14 mouse cellular contexts compared by ENCODE assay signal in genomic region chr7:112378476-112378875, GRCm38 (mm10). TPM values are rescaled to one million over a fixed set of nuclear protein-coding genes. Genes with fewer than 3 reads are reported as not detected.
DNase-seq lines count a peak whose midpoint lies in the region; ATAC-seq and TF ChIP-seq lines count a peak whose summit lies in the region.
"Had no signal": no experiment of that assay in that cellular context is flagged by ENCODE, and none has a peak within 500 bp of the region (broad histone marks: within the 10 kb centered on the region; RNA-seq: fewer than 3 reads in every experiment).

No protein-coding gene starts in this region.

- H3K36me3 ChIP-seq in myocyte (ENCODE audit: control insufficient read depth, insufficient read depth) = no peaks in the 10 kb centered on the region
- no peaks in the 10 kb centered on the region for H3K36me3 ChIP-seq in forebrain, embryonic 14.5 days (ENCODE audit: control insufficient read depth, insufficient read depth, low read length)
- H3K36me3 ChIP-seq in hindbrain, embryonic 11.5 days (ENCODE audit: control insufficient read depth, insufficient read depth, low read length) = no peaks in the 10 kb centered on the region
- H3K36me3 ChIP-seq: embryonic facial prominence, embryonic 15.5 days; neural tube, embryonic 15.5 days had no signal

- H3K4me3 ChIP-seq in myocyte = no peak overlapping the region
- no peak overlapping the region for H3K4me3 ChIP-seq in forebrain, embryonic 14.5 days (ENCODE audit: low read depth, low read length)
- H3K4me3 ChIP-seq in hindbrain, embryonic 11.5 days (ENCODE audit: low read depth, low read length) = no peak overlapping the region
- H3K4me3 ChIP-seq: embryonic facial prominence, embryonic 15.5 days; neural tube, embryonic 15.5 days had no signal

- H3K9ac ChIP-seq in forebrain, embryonic 14.5 days (ENCODE audit: low read length) = no peak overlapping the region
- no peak overlapping the region for H3K9ac ChIP-seq in hindbrain, embryonic 11.5 days (ENCODE audit: low read depth, low read length)
- H3K9ac ChIP-seq: embryonic facial prominence, embryonic 15.5 days; neural tube, embryonic 15.5 days had no signal

- TF ChIP-seq POLR2A in myocyte (IDR thresholded peaks at IDR 0.05; ENCODE audit: insufficient read length, low read depth) = no peak

- H3K4me1 ChIP-seq in forebrain, embryonic 14.5 days (ENCODE audit: control insufficient read depth, insufficient read depth, low read length) = no peaks in the 10 kb centered on the region
- H3K4me1 ChIP-seq in hindbrain, embryonic 11.5 days (replicated peaks; ENCODE audit: control insufficient read depth, insufficient read depth, low read length) = no peaks in the 10 kb centered on the region
- H3K4me1 ChIP-seq: neural tube, embryonic 15.5 days had no signal

- no peaks in the 10 kb centered on the region for H3K79me2 ChIP-seq in myocyte (ENCODE audit: control insufficient read depth, insufficient read depth)

- H3K27ac ChIP-seq in forebrain, embryonic 14.5 days (ENCODE audit: low read depth, low read length) = no peak overlapping the region
- no peak overlapping the region for H3K27ac ChIP-seq in hindbrain, embryonic 11.5 days (ENCODE audit: low read depth, low read length)
- H3K27ac ChIP-seq: embryonic facial prominence, embryonic 15.5 days; neural tube, embryonic 15.5 days had no signal

- DNase-seq in heart, postnatal 4 days = peak; percentile 46
- DNase-seq in heart, postnatal 36 days = no peak
- DNase-seq in Muller cell, postnatal 12 days (ENCODE audit: inconsistent ontology term) = peak; percentile 67
- peak; percentile 42 to 46 for DNase-seq in frontal cortex, postnatal 14 days (ENCODE audit: low spot score in 2 of 2)
- DNase-seq in gastrocnemius, postnatal 36 days = no peak
- DNase-seq in forebrain, embryonic 14.5 days (ENCODE audit: low spot score) = no peak
- no peak for DNase-seq in hindbrain, embryonic 11.5 days (ENCODE audit: low spot score)
- DNase-seq: cerebellum, adult 8-10 months; midbrain, embryonic 14.5 days had no signal

- ATAC-seq in forebrain, embryonic 14.5 days = no peak
- no peak for ATAC-seq in hindbrain, embryonic 11.5 days (ENCODE audit: low FRiP score)
- ATAC-seq: CD4-positive, CD25-positive, alpha-beta regulatory T cell, adult 4 months; hindbrain, embryonic 16.5 days had no signal

- H3ac ChIP-seq in myocyte (ENCODE audit: control insufficient read depth, insufficient read length) = no peak overlapping the region

- WGBS in forebrain, embryonic 14.5 days = 71% methylated on average over 5 of the region's 5 CpGs
- 86% methylated on average over 5 of the region's 5 CpGs for WGBS in hindbrain, embryonic 11.5 days

- H3K27me3 ChIP-seq in myocyte (ENCODE audit: control insufficient read depth, insufficient read depth, insufficient read length) = no peaks in the 10 kb centered on the region
- no peaks in the 10 kb centered on the region for H3K27me3 ChIP-seq in forebrain, embryonic 14.5 days (replicated peaks; ENCODE audit: control insufficient read depth, insufficient read depth, low read length)
- no peaks in the 10 kb centered on the region for H3K27me3 ChIP-seq in hindbrain, embryonic 11.5 days (ENCODE audit: control insufficient read depth, insufficient read depth, low read length)
- H3K27me3 ChIP-seq: embryonic facial prominence, embryonic 15.5 days; neural tube, embryonic 15.5 days had no signal

- intact Hi-C loops in heart, postnatal 36 days (cut with DNase I) = no loop called here
- intact Hi-C loops in gastrocnemius, postnatal 36 days (cut with DNase I) = loop anchor here (5.0 kb wide), 2 partner anchors 489 to 754 kb away; no protein-coding TSS in a partner anchor

- H3K9me3 ChIP-seq in forebrain, embryonic 14.5 days (replicated peaks; ENCODE audit: control insufficient read depth, low read length) = no peaks in the 10 kb centered on the region
- H3K9me3 ChIP-seq in hindbrain, embryonic 11.5 days (ENCODE audit: control insufficient read depth, low read length) = no peaks in the 10 kb centered on the region
- H3K9me3 ChIP-seq: embryonic facial prominence, embryonic 15.5 days; neural tube, embryonic 15.5 days had no signal

- no peak overlapping the region for H3K4me2 ChIP-seq in myocyte (ENCODE audit: low read depth)
- no peak overlapping the region for H3K4me2 ChIP-seq in forebrain, embryonic 14.5 days (ENCODE audit: low read length)
- no peak overlapping the region for H3K4me2 ChIP-seq in hindbrain, embryonic 11.5 days (replicated peaks; ENCODE audit: low read depth, low read length)
- H3K4me2 ChIP-seq: embryonic facial prominence, embryonic 15.5 days; neural tube, embryonic 15.5 days had no signal

TF ChIP-seq in myocyte, 11 proteins besides CTCF, POLR2A, EP300 and RAD21:
- TF ChIP-seq MYOG (IDR thresholded peaks at IDR 0.05; ENCODE audit: control insufficient read depth in 1 of 3, insufficient read depth in 1 of 3, insufficient read length in 2 of 3, low read depth in 2 of 3) (no peak), TCF12 (IDR thresholded peaks at IDR 0.05; ENCODE audit: insufficient read depth, poor library complexity, severe bottlenecking) (no peak), REST (IDR thresholded peaks at IDR 0.05; ENCODE audit: insufficient read depth, insufficient read length) (no peak), MYOD1 (IDR thresholded peaks at IDR 0.05; ENCODE audit: control insufficient read depth in 1 of 3, insufficient read length in 2 of 3, low read depth in 2 of 3) (no peak), SRF (IDR thresholded peaks at IDR 0.05; ENCODE audit: control insufficient read depth, insufficient read length, low read depth) (peak; percentile 87), POLR2AphosphoS2 (IDR thresholded peaks at IDR 0.05; ENCODE audit: insufficient read length, low read depth) (no peak)

RNA-seq across cellular contexts. Expression of gene Parva, which starts 48.8 kb away (rescaled TPM):
- 100 to 1,000 TPM; 115 to 118 TPM for total RNA-seq in heart, postnatal 4 days (2021)
- total RNA-seq in heart, postnatal 36 days (2021) = 10 to 100 TPM; 55.3 to 56.4 TPM
- 78.3 TPM for polyA plus RNA-seq in myocyte (2012; fragmentation: generic; extraction: Trizol)
- total RNA-seq in gastrocnemius, postnatal 36 days (2021) = 10 to 100 TPM; 14.5 to 17.3 TPM
- polyA plus RNA-seq in forebrain, embryonic 14.5 days (2014; fragmentation: Nextera tagmentation; extraction: Ambion mirVana) = 17.4 and 22.2 TPM in 2 replicates
- polyA plus RNA-seq in hindbrain, embryonic 11.5 days (2014; fragmentation: Nextera tagmentation; extraction: Ambion mirVana) = 47.2 TPM in 2 replicates
- polyA plus RNA-seq: CD4-positive, CD25-positive, alpha-beta regulatory T cell, adult 4 months had no signal

Comparison
In these comparisons a context has a peak if more than half of its experiments do, and no peak if none do; other contexts are left out.
1. DNase-seq: peak in heart, postnatal 4 days (single experiment), Muller cell, postnatal 12 days (single experiment) and frontal cortex, postnatal 14 days (2 of 2); none in heart, postnatal 36 days (0 of 2), gastrocnemius, postnatal 36 days (0 of 2), forebrain, embryonic 14.5 days (single experiment) and hindbrain, embryonic 11.5 days (single experiment).